Mouse (Mus musculus) hematopoietic stem cell, adult 5-6 weeks (primary cell): ENCODE measurements around the gene Kcnip1. TPM values are rescaled to one million over a fixed set of nuclear protein-coding genes. Genes with fewer than 3 reads are reported as not detected.

Experiments used
- ATAC-seq, 2 experiments: fragments of 125-278 bp in 1 of 2; replicated peaks in 1 of 2; 2 replicates each; pipeline ENCODE4 v1.8.0; 2016 to 2017; ENCODE audit warnings: inconsistent platforms in 2 of 2, mild to moderate bottlenecking in 2 of 2, moderate number of reproducible peaks in 2 of 2, low read depth in 1 of 2, moderate TSS enrichment in 1 of 2; ENCODE audit not compliant: low FRiP score in 2 of 2, poor library complexity in 2 of 2, severe bottlenecking in 2 of 2, insufficient read depth in 1 of 2, low TSS enrichment in 1 of 2
- total RNA-seq: library from RNA; stranded (forward); fragments of 172-1452, 232-1000 nt; gene quantifications from 2 replicates; pipeline ENCODE4 v1.2.3, GENCODE M21; 2017

The Kcnip1 gene
- total RNA-seq, 1 experiment from 2014 or later = not detected

DNA sequence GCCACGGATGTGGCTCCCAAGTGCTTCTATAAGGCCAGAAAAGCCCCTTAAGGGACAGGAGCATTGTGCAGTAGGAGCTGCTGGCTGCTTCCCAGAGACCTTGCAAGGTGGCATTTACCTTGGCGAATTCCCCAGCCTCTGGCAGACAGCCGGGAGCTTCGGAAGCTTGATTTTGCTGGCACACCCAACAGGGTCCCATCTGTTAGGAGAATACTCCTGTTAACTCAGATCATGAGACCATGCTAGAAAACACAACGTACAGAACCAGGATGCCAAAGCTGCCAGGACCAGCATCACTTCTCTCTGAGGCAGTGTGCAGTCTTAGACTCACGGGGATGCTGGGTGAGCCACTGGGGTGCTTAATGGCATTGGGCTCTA is 165.1 kb downstream of the Kcnip1 start:
- ATAC-seq = no peak

DNA sequence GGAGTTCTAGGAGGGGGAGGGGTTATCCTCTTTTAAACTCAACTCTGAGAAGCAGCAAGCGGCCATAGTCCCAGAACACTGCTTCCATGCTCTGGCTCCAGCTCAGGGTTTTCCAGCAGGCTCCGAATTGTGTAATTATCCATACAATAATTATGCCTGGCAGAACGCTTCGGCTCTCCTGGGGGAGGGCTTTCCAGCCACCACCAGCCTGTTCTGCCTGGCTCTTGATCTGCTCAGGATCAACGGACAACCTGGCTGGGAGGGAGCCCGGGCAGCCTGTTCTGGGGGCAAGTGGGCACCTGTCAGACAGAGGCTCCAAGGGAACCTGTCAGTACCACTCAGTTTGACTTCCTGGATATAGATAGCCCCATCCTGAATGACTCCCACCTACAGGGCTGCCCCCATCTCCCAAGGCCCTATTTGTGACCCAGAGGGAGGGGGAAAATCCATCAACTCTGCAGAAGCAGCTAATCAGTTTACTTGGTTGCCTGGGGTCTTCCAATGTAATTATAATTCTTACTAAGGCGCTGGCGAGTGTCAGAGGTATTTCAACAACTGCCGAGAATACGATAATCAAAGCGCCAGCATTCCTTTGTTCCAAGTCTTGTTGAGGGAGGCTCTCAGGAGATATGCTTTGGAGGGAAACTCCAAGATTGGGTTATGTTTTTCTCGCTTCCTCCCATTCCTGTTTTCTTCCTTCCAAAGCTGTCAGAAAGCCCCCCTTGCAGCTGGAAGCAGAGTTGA is 165.7 kb downstream of the Kcnip1 start:
- ATAC-seq = no peak

DNA sequence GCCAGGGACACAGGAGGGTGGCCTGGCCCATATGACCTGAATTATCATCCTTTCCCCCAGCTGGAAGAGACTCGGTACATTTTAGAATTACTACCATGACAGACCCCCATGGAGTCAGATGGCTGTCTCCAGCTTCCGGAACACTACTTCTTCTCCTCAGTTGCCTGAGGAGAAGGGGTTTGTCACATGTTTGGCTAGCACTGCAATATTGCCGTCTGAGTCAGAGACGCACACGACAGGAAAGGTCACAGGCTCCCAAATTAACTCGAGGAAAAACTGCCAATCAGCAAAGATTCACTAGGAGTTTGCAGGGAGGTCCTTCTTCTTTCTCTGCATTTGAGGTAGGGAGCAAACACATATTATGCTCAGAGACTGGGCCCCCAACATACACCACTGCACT is 168.2 kb downstream of the Kcnip1 start:
- ATAC-seq = no peak

DNA sequence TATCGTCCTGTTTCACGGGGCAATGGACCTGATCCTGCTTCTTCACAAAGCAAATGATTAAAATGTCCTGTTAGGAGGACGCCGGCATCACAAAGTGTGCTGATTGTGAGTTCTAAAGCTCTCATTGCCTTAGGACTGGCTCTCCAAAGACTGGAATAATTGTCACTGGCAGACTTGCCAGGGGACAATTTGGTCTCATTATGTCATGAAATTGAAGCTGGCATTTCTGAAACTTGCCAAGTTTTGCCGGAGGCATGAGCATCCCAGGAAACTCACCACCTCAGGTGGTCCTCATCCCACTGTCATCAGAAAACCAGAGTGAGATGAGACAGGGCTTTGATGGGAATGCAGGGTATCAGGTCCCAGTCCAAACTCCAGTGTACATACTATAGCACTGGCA is 171.6 kb downstream of the Kcnip1 start:
- ATAC-seq = no peak

DNA sequence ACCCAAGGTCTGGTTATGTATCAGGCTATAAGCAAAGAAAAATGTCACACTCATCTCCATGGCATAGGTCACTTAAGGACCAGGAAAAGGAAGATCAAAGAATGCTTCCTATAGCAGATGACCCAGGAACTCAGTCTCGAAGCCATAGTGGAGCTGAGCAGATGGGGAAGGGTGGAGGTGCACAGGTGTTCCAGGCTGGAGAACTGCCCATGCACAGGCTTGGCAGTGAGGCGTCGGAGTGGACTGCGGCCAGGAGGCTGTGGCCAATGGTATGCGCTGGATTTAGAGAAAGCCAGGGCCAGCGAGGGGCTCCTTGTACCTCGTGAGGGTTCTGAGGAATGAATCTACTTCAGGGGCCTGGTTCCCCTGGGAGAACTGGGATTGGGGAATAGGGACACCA is 172.1 kb downstream of the Kcnip1 start:
- no peak for ATAC-seq

DNA sequence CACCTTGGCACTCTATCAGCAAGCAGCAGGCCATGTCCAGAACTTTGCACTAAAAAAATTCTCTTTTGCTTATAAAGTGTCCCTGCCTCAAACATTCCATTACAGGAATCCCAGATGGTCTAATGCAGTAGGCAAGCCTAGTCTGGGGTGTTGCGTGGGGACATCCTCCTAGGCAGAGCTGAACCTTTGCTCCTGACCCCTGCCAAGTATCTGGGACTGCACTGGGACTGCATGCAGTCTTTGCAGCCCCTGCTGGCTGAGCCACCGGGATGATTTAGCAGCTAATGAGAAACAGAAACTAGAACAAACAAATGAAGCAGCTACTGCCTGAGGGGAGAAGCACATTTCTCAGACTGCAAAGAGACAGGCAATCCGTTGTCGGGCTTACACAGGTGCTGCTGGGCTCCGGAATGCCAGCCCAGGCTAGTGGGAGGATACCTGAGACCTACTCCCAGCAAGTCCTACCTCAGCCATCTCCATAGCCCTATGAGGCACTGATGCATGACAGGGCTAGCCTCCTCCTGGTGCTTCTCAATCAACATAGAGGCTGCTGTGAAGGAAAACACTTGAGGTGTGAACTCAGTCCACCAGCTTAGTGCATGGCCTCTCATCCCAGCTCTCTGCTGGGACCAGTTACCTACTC is 174.0 kb downstream of the Kcnip1 start:
- ATAC-seq = no peak

DNA sequence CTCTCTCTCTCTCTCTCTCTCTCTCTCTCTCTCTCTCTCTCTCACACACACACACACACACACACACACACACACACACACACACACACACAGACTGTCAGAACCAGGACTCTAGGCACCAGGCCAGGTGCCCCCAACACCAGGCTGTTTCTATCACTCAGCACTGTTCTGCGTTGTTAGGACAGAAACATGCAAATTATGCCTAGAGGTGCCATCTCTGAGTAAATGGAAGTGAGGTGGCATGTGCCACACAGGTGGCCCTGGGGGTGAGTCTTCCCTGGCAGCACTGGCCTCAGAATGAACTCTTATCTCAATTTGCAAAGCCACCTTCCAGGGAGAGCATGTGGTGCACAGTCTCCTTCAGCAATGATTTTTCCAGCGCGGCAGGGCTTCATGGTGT is 176.9 kb downstream of the Kcnip1 start:
- no peak for ATAC-seq

DNA sequence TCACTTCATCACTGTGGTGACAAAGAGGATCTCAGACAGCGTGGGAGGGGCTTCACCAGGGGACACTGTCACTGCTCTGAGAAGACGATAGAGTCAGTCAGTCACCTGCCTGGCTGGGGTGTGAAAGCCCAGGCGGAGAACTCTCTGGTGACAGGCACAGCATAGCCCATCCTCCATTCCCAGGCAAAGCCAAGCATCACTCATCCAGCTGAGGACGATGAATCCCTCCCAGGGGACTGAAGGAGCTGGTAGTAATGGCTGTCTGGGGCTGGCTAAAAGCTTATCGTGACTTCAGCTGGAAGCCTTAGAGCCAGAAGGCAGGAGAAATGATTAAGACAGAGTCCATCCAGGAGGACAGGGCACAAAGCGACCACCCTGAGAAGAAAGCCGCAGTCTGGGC is 182.8 kb downstream of the Kcnip1 start:
- ATAC-seq = no peak

DNA sequence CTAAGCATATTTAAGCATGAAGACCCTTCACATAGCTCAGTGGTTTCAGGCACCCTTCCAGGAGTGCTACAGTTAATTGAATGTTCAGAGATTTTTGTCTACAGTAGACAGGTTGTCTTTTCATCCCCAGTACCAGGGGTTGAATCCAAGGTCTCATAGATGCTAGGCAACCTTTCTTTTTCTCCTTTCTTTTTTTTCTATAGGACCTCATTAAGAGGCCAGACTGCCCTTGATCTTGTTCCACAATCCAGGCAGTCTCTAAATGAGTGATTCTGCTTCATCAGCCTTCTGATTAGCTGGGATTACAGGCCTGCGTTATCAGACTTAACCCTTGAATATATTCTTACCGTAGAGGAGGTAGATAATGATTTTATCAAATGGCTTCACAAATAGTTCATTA is 189.9 kb downstream of the Kcnip1 start:
- ATAC-seq = no peak

DNA sequence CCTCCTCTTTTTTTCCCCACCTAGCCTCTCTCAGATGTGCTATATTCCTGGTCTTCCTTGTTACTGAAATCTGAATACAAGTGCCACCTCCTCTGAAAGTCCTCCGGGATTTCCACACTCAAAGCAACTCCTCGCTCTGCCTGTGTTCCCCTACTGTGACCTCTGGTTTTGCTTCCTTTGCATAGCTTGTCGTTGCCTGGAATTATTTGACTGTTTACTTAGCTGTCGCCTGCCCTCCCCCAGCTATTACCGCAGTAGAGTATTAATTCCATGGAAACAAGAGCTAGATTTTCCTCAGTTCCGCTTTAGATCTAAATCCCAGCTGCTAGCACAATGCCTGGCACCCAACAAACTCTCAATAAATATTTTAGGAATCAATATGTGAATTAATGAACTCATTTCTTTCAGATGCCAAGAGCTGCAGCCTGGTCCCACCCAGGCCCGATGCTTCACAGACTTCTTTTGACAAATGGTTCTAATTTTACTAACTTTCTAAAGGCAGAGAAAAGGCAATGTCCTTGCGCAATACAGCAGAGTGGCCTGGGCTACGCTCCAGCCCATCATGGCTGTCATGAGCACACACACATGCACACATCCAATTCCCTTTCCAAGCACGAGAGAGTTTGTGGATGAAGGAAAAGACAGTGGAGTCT is 192.4 kb downstream of the Kcnip1 start:
- no peak for ATAC-seq

DNA sequence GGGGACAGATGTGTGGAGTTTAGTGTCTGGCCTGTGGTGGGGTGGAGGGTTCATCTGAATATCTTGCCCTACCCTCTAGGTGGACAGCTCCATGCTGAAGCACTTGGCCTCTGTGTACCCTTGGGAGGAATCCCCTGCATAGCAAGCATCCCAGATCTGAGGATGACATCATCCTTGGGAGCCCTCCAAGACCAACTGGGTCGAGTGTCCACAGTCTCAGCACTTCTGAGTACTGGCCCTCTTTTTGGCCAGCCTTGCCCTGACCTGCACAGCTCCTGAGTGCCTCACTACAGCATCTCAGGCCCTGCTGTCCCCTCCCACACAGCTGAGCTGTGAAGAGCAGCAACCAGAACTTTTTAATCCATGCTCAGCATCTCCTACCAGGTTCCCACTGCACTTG is 193.0 kb downstream of the Kcnip1 start:
- ATAC-seq = no peak

DNA sequence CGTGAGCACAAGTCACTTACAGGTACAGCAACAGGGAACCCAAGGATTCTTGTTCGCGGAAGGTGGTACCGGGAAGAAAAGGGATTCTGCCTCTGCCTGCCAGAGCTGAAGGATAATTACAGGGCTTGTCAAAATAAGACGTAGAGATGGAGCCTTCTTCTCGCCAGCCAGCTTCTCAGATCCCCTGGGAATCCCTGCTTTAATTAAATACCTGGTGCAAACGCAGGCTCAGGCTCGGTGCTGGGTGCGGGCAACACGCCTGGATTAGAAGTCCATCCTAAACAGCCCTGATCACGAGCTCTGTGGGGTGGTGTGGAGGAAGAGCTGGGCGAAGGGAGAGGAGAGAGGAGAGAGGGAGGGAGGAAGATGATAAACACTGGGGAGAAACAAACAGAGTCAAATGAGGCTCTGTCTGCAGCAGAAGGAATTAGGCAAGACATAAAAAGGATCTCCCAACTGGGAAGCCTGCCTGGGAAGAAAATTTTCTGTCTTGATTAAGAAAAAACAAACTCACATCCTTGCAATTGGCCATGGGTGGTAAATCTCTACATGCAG is 194.8 kb downstream of the Kcnip1 start:
- no peak for ATAC-seq

DNA sequence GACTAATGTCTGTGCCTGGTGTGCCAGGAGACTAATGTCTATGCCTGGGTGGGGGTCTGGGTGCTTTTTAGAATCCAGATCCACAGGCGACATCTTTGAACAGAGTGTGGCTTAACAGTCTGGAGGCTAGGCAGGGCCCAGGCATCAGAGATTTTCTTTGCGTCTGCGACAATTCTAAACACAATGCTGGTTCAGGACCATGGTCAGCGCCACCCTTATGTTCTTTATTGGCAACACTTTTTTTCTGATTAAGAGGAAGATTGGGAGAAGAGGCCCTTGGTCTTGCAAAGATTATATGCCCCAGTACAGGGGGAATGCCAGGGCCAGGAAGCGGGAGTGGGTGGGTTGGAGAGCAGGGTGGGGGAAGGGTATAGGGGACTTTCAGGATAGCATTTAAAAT is 205.6 kb downstream of the Kcnip1 start:
- no peak for ATAC-seq

DNA sequence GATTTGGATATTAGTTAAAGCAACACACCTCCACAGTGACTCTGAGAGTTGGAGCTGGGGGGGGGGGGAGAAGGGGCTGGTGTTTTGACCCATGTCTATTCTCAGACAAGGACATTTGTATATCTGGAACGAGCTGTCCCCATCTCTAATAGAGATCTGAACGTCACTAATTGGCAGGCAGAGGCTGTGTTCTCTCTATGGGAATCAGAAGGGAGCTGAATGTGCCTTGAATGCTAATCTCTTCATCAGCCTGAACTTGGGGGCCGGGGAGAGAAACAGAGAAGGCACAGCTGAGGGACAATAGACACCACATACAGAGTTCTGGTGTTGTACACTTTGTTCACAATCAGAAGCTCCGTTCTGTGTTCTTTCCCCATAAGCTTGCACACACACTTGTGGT is 206.4 kb downstream of the Kcnip1 start:
- ATAC-seq = no peak

DNA sequence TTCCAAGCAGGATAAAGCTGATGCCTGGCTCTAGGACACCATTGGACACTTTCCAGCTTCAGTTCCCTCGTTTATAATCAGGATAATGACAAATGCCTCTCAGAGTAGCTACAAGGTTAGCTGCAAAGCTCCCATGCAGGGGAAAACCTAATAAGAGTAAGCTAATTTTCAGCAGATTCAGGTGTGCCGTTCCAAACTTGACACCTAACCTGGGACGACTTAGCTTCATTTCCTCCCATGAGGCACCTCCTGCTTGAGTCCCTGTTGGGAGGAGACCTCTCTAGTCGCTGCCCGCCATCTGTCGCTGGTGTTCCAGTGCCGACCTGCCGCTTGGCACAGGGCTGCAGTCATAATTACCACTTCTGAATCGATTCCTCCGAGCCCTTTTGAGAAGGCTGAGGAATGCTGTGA is 211.4 kb downstream of the Kcnip1 start:
- no peak for ATAC-seq

DNA sequence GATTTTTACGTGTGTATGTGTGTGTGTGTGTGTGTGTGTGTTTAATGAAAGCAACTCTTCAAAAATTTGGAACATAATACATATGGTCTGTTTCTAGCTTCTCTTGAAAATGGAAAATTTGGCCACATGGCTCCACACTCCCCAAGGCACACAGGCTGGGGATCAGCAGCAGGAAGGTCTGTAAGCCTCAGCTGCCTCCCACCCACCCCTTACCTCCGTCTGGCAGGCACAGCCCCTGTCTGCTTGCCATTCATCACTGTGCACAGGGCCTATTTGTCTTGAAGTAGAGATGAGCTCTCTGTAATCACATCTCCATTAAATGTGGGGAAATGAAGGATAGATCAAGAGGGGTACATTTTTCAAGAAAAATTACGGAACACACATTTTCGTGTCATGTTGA is 212.7 kb downstream of the Kcnip1 start:
- ATAC-seq = no peak

DNA sequence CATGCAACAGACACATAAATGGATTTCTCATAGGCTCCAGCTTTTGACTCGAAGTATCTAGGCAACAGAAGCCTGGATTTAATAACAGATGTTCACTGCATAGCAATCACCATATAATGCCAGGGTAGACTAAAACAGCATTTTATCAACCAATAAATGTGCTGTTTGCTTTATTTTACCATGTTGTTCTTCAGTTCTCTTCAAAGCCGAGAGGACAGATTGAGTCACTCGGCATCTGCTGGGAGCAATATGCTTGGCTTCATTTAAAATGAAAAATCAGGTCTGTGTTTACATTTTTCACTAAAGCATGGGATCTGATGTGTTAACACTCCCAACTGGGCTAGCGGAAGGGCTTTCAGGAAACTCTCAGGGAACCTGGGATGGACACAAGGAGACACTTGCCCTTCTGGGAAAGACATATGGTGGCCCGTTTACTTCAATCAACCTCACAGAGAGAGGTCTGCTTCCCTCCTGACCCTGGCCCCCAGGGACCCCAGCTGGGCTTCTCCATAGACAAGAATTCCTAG is 220.3 kb downstream of the Kcnip1 start:
- no peak for ATAC-seq

DNA sequence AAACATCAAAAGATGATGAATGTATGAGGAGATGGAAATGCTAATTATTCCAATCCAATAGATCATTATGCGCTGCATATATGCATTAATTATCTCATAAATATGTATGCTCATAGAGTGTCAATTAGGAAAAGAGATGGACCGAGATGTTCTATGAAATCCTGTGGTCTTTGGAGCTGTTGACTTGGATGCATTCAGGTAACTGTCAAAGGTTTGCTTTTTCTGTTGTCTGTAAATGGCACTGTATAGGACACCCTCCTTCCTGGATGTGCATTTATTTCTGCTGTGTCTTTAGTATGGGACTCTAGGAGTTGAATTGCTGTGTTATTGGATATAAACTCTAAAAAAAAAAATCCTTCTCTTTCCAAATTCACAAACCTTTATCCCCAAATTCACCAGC is 220.9 kb downstream of the Kcnip1 start:
- ATAC-seq = no peak
